In genomic region chrX:166440616-166441063, GRCm38 (mm10) we compare ENCODE assay signal across 1 mouse cellular context.
A peak's percentile ranks its signal among the peaks of the same experiment; 100 is the strongest.
TF ChIP-seq lines count a peak whose summit lies in the region.

Ofd1 (minus strand) TSS chrX:166440704.

TF ChIP-seq in MEL, 35 proteins besides CTCF, POLR2A, EP300 and RAD21 (continued from another document):
- no peak; the same call in 1 of the 2 replicates for TF ChIP-seq POLR2AphosphoS5 (IDR thresholded peaks at IDR 0.05; ENCODE audit: borderline replicate concordance, low read depth, low read length)
- TF ChIP-seq MAFK (IDR thresholded peaks at IDR 0.05; ENCODE audit: borderline replicate concordance, low read depth, low read length): no peak
- 0 out of 2 replicates have a peak, but pooled peaks have one; percentile 53 for TF ChIP-seq UBTF (IDR thresholded peaks at IDR 0.05; ENCODE audit: borderline replicate concordance, insufficient read depth, low read depth, low read length)
- no peak for TF ChIP-seq MEF2A (IDR thresholded peaks at IDR 0.05; ENCODE audit: extremely low read depth, insufficient replicate concordance, low read depth, low read length, poor library complexity, severe bottlenecking)
